Mouse (Mus musculus) liver, adult 2 months (tissue): ENCODE measurements around the gene Zfp36l2. TPM values are rescaled to one million over a fixed set of nuclear protein-coding genes. Genes with fewer than 3 reads are reported as not detected.

Experiments used
- DNase-seq: peaks from one replicate; pipeline ENCODE4 v3.0.0-alpha.2; 2011; ENCODE audit warnings: low read depth, low spot score; ENCODE audit errors: extremely low read depth
- H3K27ac ChIP-seq: fragments of 200-500 bp; replicated peaks from 2 replicates; pipeline ENCODE4 v1.5.1; 2012; ENCODE audit warnings: low read depth, mild to moderate bottlenecking, control low read depth, inconsistent platforms, low read length; ENCODE audit not compliant: insufficient read depth
- H3K27me3 ChIP-seq: fragments of 200-500 bp; 2 replicates; pipeline ENCODE4 v1.6.1; 2012; ENCODE audit warnings: mild to moderate bottlenecking, moderate library complexity, low read length, inconsistent platforms; ENCODE audit not compliant: control insufficient read depth, insufficient read depth
- H3K36me3 ChIP-seq: fragments of 200-500 bp; 2 replicates; pipeline ENCODE4 v1.6.1; 2012; ENCODE audit warnings: low read length, inconsistent platforms; ENCODE audit not compliant: control insufficient read depth, insufficient read depth
- H3K4me1 ChIP-seq: fragments of 200-500 bp; 2 replicates; pipeline ENCODE4 v1.6.1; 2011; ENCODE audit warnings: low read length; ENCODE audit not compliant: control insufficient read depth, insufficient read depth
- H3K4me3 ChIP-seq: fragments of 200-500 bp; 2 replicates; pipeline ENCODE4 v1.5.1; 2011; ENCODE audit warnings: low read depth, mild to moderate bottlenecking, control low read depth, low read length, moderate library complexity; ENCODE audit not compliant: insufficient read depth
- H3K79me2 ChIP-seq: fragments of 200-500 bp; 2 replicates; pipeline ENCODE4 v1.6.1; 2012; ENCODE audit warnings: inconsistent platforms, mild to moderate bottlenecking, low read length, moderate library complexity; ENCODE audit not compliant: control insufficient read depth, insufficient read depth
- H3K9ac ChIP-seq: fragments of 200-500 bp; 2 replicates; pipeline ENCODE4 v1.6.1; 2012; ENCODE audit warnings: low read depth, mild to moderate bottlenecking, control low read depth, inconsistent platforms, low read length
- CTCF ChIP-seq: fragments of 200-500 bp; IDR thresholded peaks from 2 replicates; pipeline ENCODE4 v1.5.1; 2011; ENCODE audit warnings: low read depth, low read length, control low read depth
- POLR2A ChIP-seq: fragments of 200-500 bp; IDR thresholded peaks from 2 replicates; pipeline ENCODE4 v1.6.1; 2011; ENCODE audit warnings: low read length, control low read depth; ENCODE audit not compliant: insufficient read depth; ENCODE audit errors: extremely low read depth
- WGBS: fragments of 180-500 bp; shearing (Covaris S2); methylation state at CpG from one replicate; pipeline ENCODE4 v1.1.7; 2018; 5-methylcytosine and 5-hydroxymethylcytosine counted together
- polyA plus RNA-seq: library from polyadenylated mRNA; depleted of rRNA; stranded (reverse); fragments of >200 nt; gene quantifications from 2 replicates; pipeline ENCODE4 v1.2.3, GENCODE M21; 2012
- total RNA-seq: library from RNA; depleted of rRNA; stranded (reverse); fragments of >200 nt; gene quantifications from 2 replicates; pipeline ENCODE4 v1.2.3, GENCODE M21; 2014

Zfp36l2 gene
- total and polyA plus RNA-seq, 2 experiments: 17.3 to 18.7 TPM

DNA sequence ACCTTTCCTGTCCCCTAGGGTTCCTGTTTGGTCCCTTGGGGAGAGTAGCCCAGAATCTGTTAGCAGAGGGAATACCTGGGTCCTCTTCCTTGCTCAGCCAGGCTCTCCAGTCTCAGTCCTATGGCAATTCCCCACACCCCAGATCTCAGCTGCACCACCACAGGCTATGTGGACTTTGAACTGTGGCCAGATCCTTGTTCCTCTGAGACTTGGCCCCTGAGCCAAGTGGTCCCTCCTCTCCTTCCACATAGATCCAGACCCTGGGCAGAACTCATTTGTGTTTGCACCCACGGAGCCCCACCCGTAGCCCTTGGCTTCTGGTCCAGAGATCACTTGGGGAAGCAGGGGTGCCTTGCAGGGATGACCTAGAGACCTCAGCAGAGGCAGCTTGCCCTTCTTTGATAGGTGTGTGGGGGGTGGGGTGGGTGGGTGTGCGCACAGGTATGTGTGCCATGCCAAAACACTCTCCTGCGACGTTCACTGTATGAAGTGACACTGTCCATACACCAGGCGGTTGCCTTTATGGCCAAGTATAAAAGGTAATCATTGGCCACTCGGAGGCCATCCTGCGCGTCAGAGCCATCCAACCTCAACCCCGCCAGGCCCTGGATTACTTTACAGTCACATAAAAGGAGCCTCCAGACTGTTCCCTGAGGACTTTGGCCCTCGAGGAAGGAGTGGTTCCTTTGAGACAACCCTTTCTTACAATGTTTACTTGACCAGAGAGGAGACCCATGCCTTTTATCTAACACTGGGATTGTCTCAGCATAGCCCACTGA, 50.2 kb downstream of the Zfp36l2 start:
- no peak for TF ChIP-seq CTCF
- no peak for TF ChIP-seq POLR2A
- peak overlapping the region; percentile 90 for H3K27ac ChIP-seq
- no peaks in the 10 kb centered on the region for H3K36me3 ChIP-seq
- peak overlapping the region; percentile 21; the same call in 1 of the 2 replicates for H3K9ac ChIP-seq
- peaks cover 25% of the 10 kb centered on the region for H3K4me1 ChIP-seq
- H3K4me3 ChIP-seq: no peak overlapping the region; the same call in 1 of the 2 replicates
- no peak for DNase-seq
- H3K27me3 ChIP-seq: no peaks in the 10 kb centered on the region
- no peaks in the 10 kb centered on the region for H3K79me2 ChIP-seq
- 51% methylated on average over 11 of the region's 11 CpGs for WGBS

- WGBS: 18% methylated on average over 10 of the region's 10 CpGs
- Histone ChIP-seq H3K4me1 (peaks cover 23% of the 10 kb centered on the region), H3K79me2 (no peaks in the 10 kb centered on the region), H3K36me3 (no peaks in the 10 kb centered on the region), H3K27ac (peak overlapping the region; percentile 95), H3K4me3 (peak overlapping the region; percentile 42), H3K27me3 (no peaks in the 10 kb centered on the region), H3K9ac (peak overlapping the region; percentile 62)
- DNase-seq: peak; percentile 95
- TF ChIP-seq POLR2A (0 out of 2 replicates have a peak, but pooled peaks have one; percentile 29), CTCF (no peak)
These were observed 50.9 kb downstream of the Zfp36l2 start for GRCm38 (mm10) chr17:84136669-84137392.

- Histone ChIP-seq H3K79me2 (no peaks in the 10 kb centered on the region), H3K27me3 (no peaks in the 10 kb centered on the region), H3K4me1 (peaks cover 23% of the 10 kb centered on the region), H3K27ac (peak overlapping the region; percentile 69), H3K9ac (peak overlapping the region; percentile 7; the same call in 1 of the 2 replicates), H3K4me3 (peak overlapping the region; percentile 42; the same call in 1 of the 2 replicates), H3K36me3 (no peaks in the 10 kb centered on the region)
- TF ChIP-seq CTCF (no peak), POLR2A (no peak)
- DNase-seq: peak; percentile 82
- 33% methylated on average over 4 of the region's 4 CpGs for WGBS
These were observed 51.5 kb downstream of the Zfp36l2 start for GRCm38 (mm10) chr17:84136217-84136616.

DNA sequence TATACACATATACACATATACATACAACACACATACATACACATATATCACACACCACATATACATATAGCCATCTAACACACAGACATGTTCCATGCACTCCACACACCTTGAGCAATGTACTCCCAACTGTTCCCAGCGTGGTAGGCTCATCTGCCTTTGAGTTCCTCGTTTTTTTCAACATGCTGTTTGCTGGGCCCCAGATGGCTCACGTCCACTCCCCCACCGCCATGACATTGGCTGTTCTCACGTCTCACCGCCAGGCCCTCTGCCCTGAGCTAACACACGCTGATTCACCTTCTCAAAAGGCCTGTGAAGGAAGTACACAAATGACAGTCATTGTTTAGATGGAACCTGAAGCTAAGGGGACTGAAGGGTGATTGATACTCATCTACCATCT, 52.5 kb downstream of the Zfp36l2 start:
- Histone ChIP-seq H3K4me1 (peaks cover 20% of the 10 kb centered on the region), H3K27ac (no peak overlapping the region)

More for the DNA sequence above, 52.5 kb downstream of the Zfp36l2 start:
- no peak for DNase-seq
- no peak for TF ChIP-seq CTCF
- TF ChIP-seq POLR2A: no peak
- 72% methylated on average over 7 of the region's 7 CpGs for WGBS
- H3K36me3 ChIP-seq: no peaks in the 10 kb centered on the region
- no peak overlapping the region for H3K4me3 ChIP-seq
- H3K27me3 ChIP-seq: no peaks in the 10 kb centered on the region
- no peak overlapping the region for H3K9ac ChIP-seq
- no peaks in the 10 kb centered on the region for H3K79me2 ChIP-seq
